Mouse (Mus musculus) limb, embryonic 11.5 days (tissue): Measurements from ENCODE around the gene Mettl7b. TPM values are rescaled to one million over a fixed set of nuclear protein-coding genes. Genes with fewer than 3 reads are reported as not detected.

Source experiments
- ATAC-seq: fragments of 200-750 bp; cut with Nextera tagmentation; 2 replicates; pipeline ENCODE4 v1.8.0; 2017; ENCODE audit warnings: low read depth; ENCODE audit not compliant: insufficient number of reproducible peaks, low FRiP score, low TSS enrichment
- DNase-seq: peaks from one replicate; pipeline ENCODE4 v3.0.0-alpha.2; 2015; ENCODE audit warnings: low spot score
- H3K27ac ChIP-seq: fragments of 300-500 bp; sonication (generic); replicated peaks from 2 replicates; pipeline ENCODE4 v1.5.1; 2014; ENCODE audit warnings: low read depth, mild to moderate bottlenecking, low read length
- H3K27me3 ChIP-seq: fragments of 300-500 bp; sonication (generic); 2 replicates; pipeline ENCODE4 v1.6.1; 2014; ENCODE audit warnings: mild to moderate bottlenecking, low read length, mixed read lengths; ENCODE audit not compliant: control insufficient read depth, insufficient read depth
- H3K36me3 ChIP-seq: fragments of 300-500 bp; sonication (generic); 2 replicates; pipeline ENCODE4 v1.6.1; 2014; ENCODE audit warnings: mild to moderate bottlenecking, low read length, moderate library complexity, mixed read lengths; ENCODE audit not compliant: control insufficient read depth, insufficient read depth
- H3K4me1 ChIP-seq: fragments of 300-500 bp; sonication (generic); 2 replicates; pipeline ENCODE4 v1.6.1; 2014; ENCODE audit warnings: low read length, mixed read lengths; ENCODE audit not compliant: control insufficient read depth, insufficient read depth
- H3K4me2 ChIP-seq: fragments of 300-500 bp; sonication (generic); 2 replicates; pipeline ENCODE4 v1.6.1; 2014; ENCODE audit warnings: low read depth, mild to moderate bottlenecking, moderate library complexity; ENCODE audit not compliant: severe bottlenecking
- H3K4me3 ChIP-seq: fragments of 300-500 bp; sonication (generic); 2 replicates; pipeline ENCODE4 v1.5.1; 2014; ENCODE audit warnings: low read depth, low read length
- H3K9ac ChIP-seq: fragments of 300-500 bp; sonication (generic); 2 replicates; pipeline ENCODE4 v1.6.1; 2014; ENCODE audit warnings: mild to moderate bottlenecking, low read length
- H3K9me3 ChIP-seq: fragments of 300-500 bp; sonication (generic); 2 replicates; pipeline ENCODE4 v1.6.1; 2016; ENCODE audit warnings: low read length; ENCODE audit not compliant: control insufficient read depth
- WGBS: fragments of 180-500 bp; shearing (Covaris S2); extraction: QIAGEN DNeasy Blood & Tissue Kit; methylation state at CpG from one replicate; pipeline ENCODE4 v1.1.7; 2014; 5-methylcytosine and 5-hydroxymethylcytosine counted together
- polyA plus RNA-seq: library from polyadenylated mRNA; unstranded; fragments of >200 nt; fragmentation: Nextera tagmentation; extraction: Ambion mirVana; gene quantifications from 2 replicates; pipeline ENCODE4 v1.2.1, GENCODE M21; 2014

Mettl7b gene
- polyA plus RNA-seq, 1 experiment from 2014 or later, result not detected

GRCm38 (mm10) chr10:128964961-128965360 is 4.2 kb upstream of the Mettl7b start:
- WGBS, result 64% methylated on average over 2 of the region's 2 CpGs
- Histone ChIP-seq H3K36me3 (no peaks in the 10 kb centered on the region), H3K4me2 (no peak overlapping the region), H3K9ac (no peak overlapping the region), H3K4me1 (no peaks in the 10 kb centered on the region), H3K4me3 (no peak overlapping the region), H3K27ac (no peak overlapping the region), H3K27me3 (no peaks in the 10 kb centered on the region), H3K9me3 (no peaks in the 10 kb centered on the region)
- ATAC-seq, result no peak
- DNase-seq, result no peak

- no peak overlapping the region for H3K4me3 ChIP-seq
- H3K27ac ChIP-seq, result no peak overlapping the region
- no peaks in the 10 kb centered on the region for H3K9me3 ChIP-seq
- H3K4me2 ChIP-seq, result no peak overlapping the region
- no peak for DNase-seq
- H3K27me3 ChIP-seq, result no peaks in the 10 kb centered on the region
- ATAC-seq, result no peak
- no peak overlapping the region for H3K9ac ChIP-seq
- H3K36me3 ChIP-seq, result no peaks in the 10 kb centered on the region
- 74% methylated on average over 4 of the region's 4 CpGs for whole genome bisulfite sequencing
- H3K4me1 ChIP-seq, result no peaks in the 10 kb centered on the region
These were observed 646 bp downstream of the Mettl7b start for GRCm38 (mm10) chr10:128960142-128960541.

- Histone ChIP-seq H3K4me2 (no peak overlapping the region), H3K36me3 (no peaks in the 10 kb centered on the region), H3K4me3 (no peak overlapping the region), H3K9me3 (no peaks in the 10 kb centered on the region), H3K9ac (no peak overlapping the region), H3K4me1 (no peaks in the 10 kb centered on the region), H3K27me3 (no peaks in the 10 kb centered on the region), H3K27ac (no peak overlapping the region)
- ATAC-seq (no peak), DNase-seq (no peak)
- 79% methylated on average over 10 of the region's 10 CpGs for WGBS
These were observed 2.4 kb downstream of the Mettl7b start for GRCm38 (mm10) chr10:128958340-128958739.

GRCm38 (mm10) chr10:128950208-128950887 is 10.4 kb downstream of the Mettl7b start:
- H3K4me3 ChIP-seq, result no peak overlapping the region
- 67% methylated on average over 16 of the region's 16 CpGs for WGBS
- H3K4me2 ChIP-seq, result no peak overlapping the region
- no peaks in the 10 kb centered on the region for H3K9me3 ChIP-seq
- DNase-seq (no peak), ATAC-seq (no peak)
- H3K4me1 ChIP-seq, result no peaks in the 10 kb centered on the region
- H3K36me3 ChIP-seq, result no peaks in the 10 kb centered on the region
- no peak overlapping the region for H3K9ac ChIP-seq
- no peaks in the 10 kb centered on the region for H3K27me3 ChIP-seq
- no peak overlapping the region for H3K27ac ChIP-seq

GRCm38 (mm10) chr10:128947496-128947895 is 13.3 kb downstream of the Mettl7b start:
- no peak overlapping the region for H3K27ac ChIP-seq
- no peaks in the 10 kb centered on the region for H3K4me1 ChIP-seq
- no peak overlapping the region for H3K4me2 ChIP-seq
- ATAC-seq, result no peak
- WGBS, result 90% methylated on average over 4 of the region's 4 CpGs
- no peak overlapping the region for H3K9ac ChIP-seq
- no peaks in the 10 kb centered on the region for H3K36me3 ChIP-seq
- DNase-seq, result no peak
- H3K9me3 ChIP-seq, result no peaks in the 10 kb centered on the region
- no peak overlapping the region for H3K4me3 ChIP-seq
- no peaks in the 10 kb centered on the region for H3K27me3 ChIP-seq

GRCm38 (mm10) chr10:128945675-128946074 is 15.1 kb downstream of the Mettl7b start:
- DNase-seq (no peak), ATAC-seq (no peak)
- Histone ChIP-seq H3K9ac (no peak overlapping the region), H3K36me3 (no peaks in the 10 kb centered on the region), H3K4me2 (no peak overlapping the region), H3K27ac (no peak overlapping the region), H3K4me3 (no peak overlapping the region), H3K27me3 (no peaks in the 10 kb centered on the region), H3K4me1 (no peaks in the 10 kb centered on the region), H3K9me3 (no peaks in the 10 kb centered on the region)
- 19% methylated on average over 3 of the region's 3 CpGs for WGBS

- ATAC-seq (no peak), DNase-seq (no peak)
- Histone ChIP-seq H3K9me3 (no peaks in the 10 kb centered on the region), H3K4me1 (no peaks in the 10 kb centered on the region), H3K9ac (no peak overlapping the region), H3K27me3 (peaks cover 6% of the 10 kb centered on the region), H3K4me2 (no peak overlapping the region), H3K4me3 (no peak overlapping the region), H3K36me3 (no peaks in the 10 kb centered on the region), H3K27ac (no peak overlapping the region)
- 83% methylated on average over 10 of the region's 10 CpGs for WGBS
These were observed 20.2 kb downstream of the Mettl7b start for GRCm38 (mm10) chr10:128940475-128941061.

GRCm38 (mm10) chr10:128938974-128939373 is 21.8 kb downstream of the Mettl7b start:
- no peaks in the 10 kb centered on the region for H3K36me3 ChIP-seq
- peaks cover 22% of the 10 kb centered on the region for H3K27me3 ChIP-seq
- WGBS, result 57% methylated on average over 5 of the region's 5 CpGs
- no peak overlapping the region for H3K4me2 ChIP-seq
- H3K9me3 ChIP-seq, result no peaks in the 10 kb centered on the region
- no peaks in the 10 kb centered on the region; the same call in 1 of the 2 replicates for H3K4me1 ChIP-seq
- ATAC-seq (no peak), DNase-seq (no peak)
- no peak overlapping the region for H3K27ac ChIP-seq
- no peak overlapping the region for H3K4me3 ChIP-seq
- no peak overlapping the region for H3K9ac ChIP-seq
